Mouse (Mus musculus): Measurements from ENCODE around the gene Psmg3.
A peak's percentile ranks its signal among the peaks of the same experiment; 100 is the strongest.

Psmg3 gene

DNA sequence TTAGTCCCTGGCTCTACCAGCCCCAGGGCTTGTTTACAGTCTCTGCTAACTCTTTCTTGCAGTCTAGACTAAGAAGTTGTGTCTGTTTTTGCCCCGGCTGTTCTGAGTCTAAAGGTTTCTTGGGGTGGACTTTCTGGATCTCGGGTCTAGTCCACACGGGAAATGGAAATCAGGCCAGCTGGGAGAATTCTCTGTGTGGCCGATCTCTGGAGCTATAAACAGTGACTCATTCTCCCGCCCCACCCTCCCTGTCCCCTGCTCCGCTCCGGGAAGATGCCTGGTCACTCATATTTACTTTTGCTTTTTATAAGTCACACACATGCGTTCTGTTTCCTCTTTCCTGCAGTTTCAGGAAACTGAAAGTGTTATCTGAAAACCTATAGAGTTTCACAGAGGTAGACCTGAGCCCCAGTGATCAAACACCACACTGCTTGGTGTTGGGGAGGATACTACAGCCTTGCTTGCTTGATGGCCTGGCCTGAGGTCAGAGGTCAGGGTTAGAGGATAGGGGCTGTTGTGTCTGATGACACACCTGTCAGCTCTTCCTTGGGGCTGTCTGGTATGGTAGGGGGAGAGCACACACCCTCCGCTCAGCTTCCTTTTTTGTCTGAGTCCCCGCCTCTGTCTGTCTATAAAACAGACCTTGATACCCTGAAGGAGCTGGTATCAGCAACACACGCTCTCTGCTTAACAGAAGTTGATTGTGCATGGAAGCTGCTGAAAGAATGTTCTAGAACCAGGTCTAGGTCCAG is 33.2 kb downstream of the Psmg3 start:
- no peak for DNase-seq

DNA sequence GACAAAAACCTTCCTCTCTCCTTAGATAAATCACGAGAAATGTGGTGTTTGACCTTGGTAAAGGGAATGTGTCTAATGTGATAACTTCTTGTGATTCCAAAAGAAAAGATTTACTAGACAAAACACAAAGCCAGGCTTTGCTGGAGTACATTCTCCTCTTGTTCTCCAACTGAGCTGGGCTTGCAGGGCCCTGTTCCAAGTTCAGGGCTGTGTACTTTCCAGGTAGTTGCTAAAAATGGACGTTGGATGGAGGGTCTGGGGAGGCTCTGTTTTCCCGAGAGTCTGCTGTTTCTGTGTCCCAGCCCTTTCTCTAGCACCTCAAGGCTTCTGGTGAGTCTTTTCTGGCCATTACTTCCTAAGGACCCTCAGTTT is 33.7 kb downstream of the Psmg3 start:
- DNase-seq: no peak

DNA sequence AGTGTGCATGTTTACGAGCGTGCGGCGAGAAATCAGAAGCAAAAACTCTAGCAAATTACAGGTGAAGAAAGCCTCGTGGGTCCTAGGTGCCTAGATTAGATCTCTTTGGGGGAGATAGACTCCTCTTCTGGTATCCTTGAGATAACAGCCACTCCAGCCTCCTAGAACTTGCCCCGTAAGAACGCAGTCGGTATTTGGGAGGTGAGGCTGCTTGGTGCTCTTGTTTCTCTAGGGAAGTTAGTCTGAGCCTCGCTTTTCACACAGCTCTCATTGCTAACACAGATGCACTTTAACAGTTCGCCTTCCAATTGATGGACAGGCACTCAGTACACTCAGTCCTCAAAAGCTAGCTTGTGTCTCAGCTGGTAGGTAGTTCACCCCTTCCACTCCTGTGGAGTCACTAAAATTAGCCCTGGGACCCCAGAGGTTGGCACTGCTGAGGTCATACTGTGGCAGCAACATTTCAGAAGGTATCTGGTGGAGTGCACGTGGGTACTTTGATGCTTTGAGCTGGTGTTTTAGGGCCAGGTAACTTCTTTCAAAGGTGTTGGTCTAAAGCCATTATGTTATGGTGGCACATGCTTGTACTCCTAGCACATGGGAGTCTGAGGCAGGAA is 34.4 kb downstream of the Psmg3 start:
- DNase-seq: no peak

DNA sequence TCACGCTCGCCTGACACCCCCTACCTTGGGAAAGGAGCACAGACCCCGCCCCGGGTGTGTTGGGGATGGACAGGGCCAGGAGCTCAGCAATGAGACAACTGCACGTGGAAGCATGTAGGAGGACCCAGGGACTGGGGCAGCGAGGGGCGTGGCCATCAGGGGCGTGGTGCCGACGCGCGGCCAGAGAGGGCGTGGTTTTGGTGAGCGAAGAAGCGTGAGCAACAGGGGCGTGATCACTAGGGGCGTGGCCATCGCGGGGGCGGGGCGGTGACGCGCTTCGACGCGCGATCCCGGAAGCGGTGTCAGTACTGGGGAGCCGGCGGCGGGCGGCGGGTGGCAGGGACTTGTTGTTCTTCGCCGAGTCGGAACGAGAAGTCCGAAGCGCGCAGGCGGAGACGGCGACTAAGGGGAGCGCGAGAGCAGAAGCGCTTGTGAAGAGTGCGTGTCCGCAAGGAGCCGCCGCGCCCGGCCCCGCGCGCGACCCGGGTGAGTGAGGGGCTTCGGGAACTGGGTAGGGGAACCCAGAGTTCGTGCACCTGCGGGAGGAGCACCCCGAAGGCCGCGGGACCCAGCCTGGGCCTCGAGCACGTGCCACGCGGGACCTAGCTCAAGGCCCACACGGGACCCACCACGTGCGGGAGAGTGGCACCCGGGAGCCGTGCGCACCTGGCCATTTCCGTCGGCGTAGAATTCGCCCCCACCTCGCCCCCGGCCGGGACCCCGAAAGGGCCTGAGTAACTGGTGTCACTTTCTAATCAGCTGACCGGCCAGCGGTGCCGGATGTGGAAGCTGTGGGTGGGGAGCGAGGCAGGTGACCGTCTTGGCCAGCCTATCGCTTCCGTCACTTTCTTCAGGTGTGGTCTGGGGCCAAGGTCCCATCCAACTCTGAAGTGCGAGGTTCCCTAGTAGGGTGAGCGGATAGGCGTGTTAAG is 35.2 kb downstream of the Psmg3 start, which contains the start of gene Mafk:
Mafk (plus strand) TSS at position 287 of the 932 bp plus-strand sequence.
- DNase-seq: peak; percentile 96

DNA sequence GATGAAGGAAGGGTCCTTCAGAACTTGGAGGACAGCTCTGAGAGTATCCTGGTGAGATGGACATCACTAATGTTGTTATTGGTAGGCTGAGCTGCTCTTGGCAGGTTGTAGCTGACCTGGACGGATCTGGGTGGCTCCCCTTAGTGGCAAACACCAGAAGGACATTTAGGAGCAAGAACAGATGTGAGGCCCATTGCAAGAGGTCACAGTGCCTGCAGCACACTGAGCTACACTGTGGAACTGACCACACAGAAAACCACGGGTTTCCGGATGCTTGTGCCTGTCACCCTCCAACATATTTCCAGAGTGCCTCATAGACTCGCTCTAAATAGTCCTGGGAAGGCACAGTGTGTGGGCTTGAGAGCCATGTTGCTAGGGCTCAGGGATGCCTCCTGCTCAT is 37.2 kb downstream of the Psmg3 start:
- no peak for DNase-seq

DNA sequence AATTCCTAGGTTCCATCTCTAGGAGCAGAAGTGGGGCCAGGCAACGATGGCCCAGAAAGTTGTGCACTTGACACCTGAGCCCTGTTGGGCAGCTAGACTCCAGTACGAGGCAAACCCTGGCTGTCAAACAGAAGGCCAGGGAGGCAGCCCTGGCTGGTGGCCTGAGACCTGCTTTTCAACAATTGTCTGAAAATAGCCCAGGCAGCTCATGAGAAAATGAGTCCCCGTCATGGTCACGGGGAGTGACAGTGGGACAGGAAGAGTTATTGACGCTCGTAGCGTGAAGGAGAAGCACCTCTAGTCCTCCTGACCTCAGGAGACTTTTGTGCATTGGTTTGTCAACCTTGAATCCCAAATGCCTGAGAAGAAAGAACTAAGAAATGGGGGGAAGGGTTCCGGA is 45.3 kb downstream of the Psmg3 start:
- no peak for DNase-seq

DNA sequence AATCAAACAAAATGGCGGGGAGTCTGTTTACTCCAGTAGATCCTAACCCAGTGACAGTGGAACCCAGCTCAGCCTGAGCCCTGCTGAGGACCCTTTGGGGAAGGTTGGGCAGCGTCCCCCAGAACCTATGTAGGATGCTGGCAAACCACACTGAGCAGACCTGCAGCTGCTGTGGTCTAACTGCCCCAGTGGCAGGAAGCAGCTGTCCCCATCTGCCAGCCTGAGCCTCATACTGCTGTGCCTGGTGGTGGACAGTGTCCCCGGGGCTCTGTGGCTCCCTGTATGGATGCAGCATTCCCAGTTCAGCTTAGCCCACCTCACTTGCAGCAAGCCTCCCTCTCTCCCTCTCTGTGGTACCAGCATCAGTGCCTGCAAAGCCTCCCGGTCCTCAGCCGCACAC is 49.7 kb downstream of the Psmg3 start:
- DNase-seq: no peak

DNA sequence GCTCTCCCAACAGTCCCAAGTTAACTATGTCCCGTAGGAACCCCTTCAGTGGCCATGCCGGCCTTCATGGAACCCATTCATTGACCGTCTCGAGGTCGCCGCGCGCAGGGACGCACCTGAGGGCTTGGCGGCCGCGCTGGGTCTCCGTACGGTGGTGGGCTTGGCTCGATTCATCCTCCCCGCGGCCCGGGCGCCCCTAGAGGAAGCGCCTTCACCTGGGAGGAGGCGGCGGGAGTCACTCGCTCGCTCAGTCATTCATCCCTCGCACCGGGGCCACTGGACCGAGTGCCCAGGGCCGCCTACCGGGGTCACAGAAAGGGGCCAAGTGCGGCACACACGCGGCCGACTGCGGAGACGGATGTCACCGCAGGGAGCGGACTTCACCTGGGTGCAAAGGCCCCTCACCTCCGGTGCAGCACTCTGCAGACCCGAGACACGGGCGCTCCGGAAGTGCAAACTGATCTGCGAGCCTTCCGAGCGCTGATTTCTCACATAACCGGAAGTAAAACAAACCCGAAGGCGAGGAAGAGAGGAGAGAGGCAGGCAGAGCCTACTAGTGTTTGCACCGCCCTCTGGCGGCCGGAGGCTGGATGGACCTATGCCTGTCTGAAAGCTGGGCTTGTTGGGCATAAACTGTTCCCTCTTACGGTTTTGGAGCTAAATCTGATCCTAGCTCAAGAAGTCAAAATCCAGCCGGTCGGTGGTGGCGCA is 51.3 kb downstream of the Psmg3 start, which contains the start of gene Ints1:
Ints1 (minus strand) TSS at position 459 of the 711 bp plus-strand sequence.
- DNase-seq: peak; percentile 97
